Mouse (Mus musculus) small intestine, adult 2 months (tissue): ENCODE measurements around the gene Mmp9.

Source experiments
- CTCF ChIP-seq: fragments of 200-500 bp; IDR thresholded peaks from 2 replicates; pipeline ENCODE4 v1.5.1; 2012; ENCODE audit warnings: low read depth, mild to moderate bottlenecking, control low read depth, inconsistent platforms, low read length, moderate library complexity, mixed read lengths; ENCODE audit not compliant: insufficient replicate concordance, insufficient read length; ENCODE audit errors: extremely low read depth
- POLR2A ChIP-seq: fragments of 200-500 bp; IDR thresholded peaks from 2 replicates; pipeline ENCODE4 v1.6.1; 2012; ENCODE audit warnings: low read depth, mild to moderate bottlenecking, control low read depth, inconsistent platforms, low read length, moderate library complexity

- TF ChIP-seq CTCF (no peak), POLR2A (no peak)
Measured at GRCm38 (mm10) chr2:164923291-164923690, 17.3 kb upstream of the Mmp9 start.
